Mouse (Mus musculus): ENCODE results near the gene Bmt2. TPM values are rescaled to one million over a fixed set of nuclear protein-coding genes. Genes with fewer than 3 reads are reported as not detected.

The Bmt2 gene
- polyA plus RNA-seq, 1 experiment: 1.9 TPM

DNA sequence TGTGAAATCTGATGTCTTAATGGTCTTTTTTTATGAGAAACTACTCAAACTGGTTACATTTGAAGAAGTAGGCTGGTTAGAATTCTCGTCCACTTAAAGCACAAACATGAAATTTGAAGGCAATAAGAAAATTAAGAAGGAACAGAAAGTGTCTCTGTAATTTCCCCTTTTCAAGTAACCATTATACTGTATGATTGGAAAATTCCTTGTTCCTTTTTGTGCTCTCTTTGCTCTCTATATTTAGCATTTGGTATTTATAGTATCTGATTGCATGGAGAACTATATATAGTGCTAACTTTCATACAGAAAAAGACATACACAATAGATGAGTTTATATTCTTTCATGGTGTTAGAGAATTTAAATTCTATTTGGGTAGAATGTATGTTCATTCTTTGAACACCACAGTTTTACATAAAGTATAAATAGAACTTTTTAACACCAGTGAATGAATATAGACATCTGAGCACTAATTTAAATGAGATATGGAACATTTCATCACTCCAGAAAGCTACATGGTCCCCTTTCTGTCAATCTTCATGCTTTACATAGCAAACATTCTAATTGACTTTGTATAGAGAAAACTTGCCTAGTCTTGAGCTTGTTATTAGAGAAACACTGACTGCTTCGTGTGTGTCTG, 14.0 kb upstream of the Bmt2 start:
- Histone ChIP-seq H3K79me3 (ENCODE audit: low read depth) (no peaks in the 10 kb centered on the region), H3ac (ENCODE audit: control insufficient read depth, insufficient read length, low read depth) (no peak overlapping the region), H3K27me3 (ENCODE audit: control insufficient read depth, insufficient read depth, insufficient read length) (no peaks in the 10 kb centered on the region), H3K36me3 (ENCODE audit: control insufficient read depth, insufficient read depth) (no peaks in the 10 kb centered on the region), H3K79me2 (ENCODE audit: control insufficient read depth, insufficient read depth) (no peaks in the 10 kb centered on the region), H3K4me3 (ENCODE audit: insufficient read depth, poor library complexity, severe bottlenecking) (no peak overlapping the region)
- TF ChIP-seq MYOD1 (IDR thresholded peaks at IDR 0.05; ENCODE audit: control insufficient read depth, insufficient read length, low read depth) (no peak), MYOG (IDR thresholded peaks at IDR 0.05; ENCODE audit: control insufficient read depth, extremely low read depth, insufficient read length) (no peak), FOSL1 (IDR thresholded peaks at IDR 0.05; ENCODE audit: insufficient read depth, low read length, poor library complexity, severe bottlenecking) (no peak), USF1 (IDR thresholded peaks at IDR 0.05; ENCODE audit: low read depth) (no peak), CEBPB (IDR thresholded peaks at IDR 0.05; ENCODE audit: low read depth) (no peak), CTCF (IDR thresholded peaks at IDR 0.05; ENCODE audit: control insufficient read depth, insufficient read depth, insufficient read length) (no peak), MAX (IDR thresholded peaks at IDR 0.05) (no peak)

DNA sequence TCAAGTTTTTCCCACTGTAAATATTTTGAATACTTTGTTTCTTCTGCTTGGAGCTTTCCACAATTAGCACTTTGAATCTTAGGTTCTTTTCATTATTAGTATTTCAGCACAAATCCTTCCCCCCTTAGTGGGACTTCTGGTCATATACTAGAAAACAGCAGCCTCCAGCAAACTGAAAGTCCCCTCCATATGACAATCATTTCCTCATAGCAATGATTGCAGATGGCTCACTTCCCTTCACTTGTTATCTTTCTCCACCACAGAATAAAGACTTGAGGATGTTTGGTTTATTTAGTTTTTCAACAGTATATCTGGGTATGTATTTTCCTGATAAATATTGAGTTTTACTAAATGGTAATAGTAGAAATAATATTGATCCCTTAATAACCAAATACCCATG, 12.6 kb upstream of the Bmt2 start:
- no peak overlapping the region for H3K4me3 ChIP-seq (ENCODE audit: insufficient read depth, poor library complexity, severe bottlenecking)
- H3K79me3 ChIP-seq (ENCODE audit: low read depth): no peaks in the 10 kb centered on the region
- TF ChIP-seq MYOD1 (IDR thresholded peaks at IDR 0.05; ENCODE audit: control insufficient read depth, insufficient read length, low read depth) (no peak), MAX (IDR thresholded peaks at IDR 0.05) (no peak), USF1 (IDR thresholded peaks at IDR 0.05; ENCODE audit: low read depth) (no peak), CEBPB (IDR thresholded peaks at IDR 0.05; ENCODE audit: low read depth) (no peak), FOSL1 (IDR thresholded peaks at IDR 0.05; ENCODE audit: insufficient read depth, low read length, poor library complexity, severe bottlenecking) (no peak)
- H3ac ChIP-seq (ENCODE audit: control insufficient read depth, insufficient read length, low read depth): no peak overlapping the region
- H3K79me2 ChIP-seq (ENCODE audit: control insufficient read depth, insufficient read depth): no peaks in the 10 kb centered on the region
- H3K27me3 ChIP-seq (ENCODE audit: control insufficient read depth, insufficient read depth, insufficient read length): no peaks in the 10 kb centered on the region
- H3K36me3 ChIP-seq (ENCODE audit: control insufficient read depth, insufficient read depth): no peaks in the 10 kb centered on the region

DNA sequence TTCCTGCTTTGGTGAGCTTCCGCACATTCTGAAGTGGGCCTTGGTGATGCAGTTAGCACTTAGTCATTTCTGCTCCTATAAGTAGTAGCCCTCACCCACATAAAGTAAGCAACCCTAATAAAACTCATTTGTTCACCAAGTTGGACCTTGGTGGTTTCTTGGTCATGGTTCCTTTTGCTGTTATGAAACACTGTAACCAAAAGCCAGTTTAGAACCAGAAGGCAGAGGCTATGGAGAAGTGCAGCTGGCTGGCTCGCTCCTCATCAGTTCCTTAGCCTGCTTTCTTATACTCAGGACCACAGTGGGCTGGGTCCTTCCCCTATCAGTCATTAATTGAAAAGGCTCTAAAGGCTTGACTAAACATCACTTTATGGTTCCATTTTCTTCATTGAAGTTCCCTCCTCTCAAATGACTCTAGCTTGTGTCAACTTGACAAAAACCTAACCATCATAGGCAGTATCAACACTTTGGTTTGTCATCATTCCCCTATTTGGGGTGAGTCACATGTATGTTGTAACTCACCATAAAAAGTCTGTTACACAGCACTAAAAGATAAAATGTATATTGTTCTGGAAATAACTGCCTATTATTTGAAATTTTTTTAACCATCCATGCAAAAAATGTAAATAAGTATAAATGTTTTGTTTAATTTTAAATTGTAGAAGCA, 6.3 kb upstream of the Bmt2 start:
- H3K79me2 ChIP-seq (ENCODE audit: control insufficient read depth, insufficient read depth): no peaks in the 10 kb centered on the region
- TF ChIP-seq FOSL1 (IDR thresholded peaks at IDR 0.05; ENCODE audit: insufficient read depth, low read length, poor library complexity, severe bottlenecking) (no peak), CTCF (IDR thresholded peaks at IDR 0.05; ENCODE audit: control insufficient read depth, insufficient read depth, insufficient read length) (no peak), MAX (IDR thresholded peaks at IDR 0.05) (no peak), CEBPB (IDR thresholded peaks at IDR 0.05; ENCODE audit: low read depth) (no peak), USF1 (IDR thresholded peaks at IDR 0.05; ENCODE audit: low read depth) (no peak), MYOD1 (IDR thresholded peaks at IDR 0.05; ENCODE audit: control insufficient read depth, insufficient read length, low read depth) (no peak), MYOG (IDR thresholded peaks at IDR 0.05; ENCODE audit: control insufficient read depth, extremely low read depth, insufficient read length) (no peak)
- H3K27me3 ChIP-seq (ENCODE audit: control insufficient read depth, insufficient read depth, insufficient read length): no peaks in the 10 kb centered on the region
- no peak overlapping the region for H3ac ChIP-seq (ENCODE audit: control insufficient read depth, insufficient read length, low read depth)
- H3K36me3 ChIP-seq (ENCODE audit: control insufficient read depth, insufficient read depth): no peaks in the 10 kb centered on the region
- H3K4me3 ChIP-seq (ENCODE audit: insufficient read depth, poor library complexity, severe bottlenecking): no peak overlapping the region
- H3K79me3 ChIP-seq (ENCODE audit: low read depth): no peaks in the 10 kb centered on the region

DNA sequence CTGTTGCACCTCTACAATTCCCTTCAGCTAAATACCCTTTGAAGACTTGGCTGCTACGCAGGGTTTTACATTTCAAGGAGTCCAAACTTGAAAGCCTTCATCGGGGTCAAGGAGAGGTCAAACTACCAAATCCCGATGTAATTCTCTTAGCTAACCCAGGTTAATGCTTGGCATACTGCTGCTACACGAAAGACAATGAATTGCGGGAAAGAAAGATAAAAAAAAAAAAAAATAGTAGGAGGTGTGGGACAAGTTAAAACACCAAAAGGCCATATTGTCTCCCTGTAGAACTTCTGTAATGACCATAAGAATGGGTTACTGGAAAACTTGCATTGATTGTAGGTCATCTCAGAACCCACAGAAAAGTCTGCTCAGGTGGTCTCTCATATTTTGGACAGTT, 583 bp upstream of the Bmt2 start:
- no peaks in the 10 kb centered on the region for H3K36me3 ChIP-seq (ENCODE audit: control insufficient read depth, insufficient read depth)
- peaks cover 24% of the 10 kb centered on the region for H3K79me3 ChIP-seq (ENCODE audit: low read depth)
- no peak overlapping the region for H3ac ChIP-seq (ENCODE audit: control insufficient read depth, insufficient read length, low read depth)
- H3K4me3 ChIP-seq (ENCODE audit: insufficient read depth, poor library complexity, severe bottlenecking): no peak overlapping the region
- H3K27me3 ChIP-seq (ENCODE audit: control insufficient read depth, insufficient read depth, insufficient read length): no peaks in the 10 kb centered on the region
- peaks cover 41% of the 10 kb centered on the region for H3K79me2 ChIP-seq (ENCODE audit: control insufficient read depth, insufficient read depth)
- no peak for TF ChIP-seq FOSL1 (IDR thresholded peaks at IDR 0.05; ENCODE audit: insufficient read depth, low read length, poor library complexity, severe bottlenecking)
- no peak for TF ChIP-seq MYOG (IDR thresholded peaks at IDR 0.05; ENCODE audit: control insufficient read depth, extremely low read depth, insufficient read length)
- no peak for TF ChIP-seq CTCF (IDR thresholded peaks at IDR 0.05; ENCODE audit: control insufficient read depth, insufficient read depth, insufficient read length)
- TF ChIP-seq MAX (IDR thresholded peaks at IDR 0.05): no peak
- no peak for TF ChIP-seq MYOD1 (IDR thresholded peaks at IDR 0.05; ENCODE audit: control insufficient read depth, insufficient read length, low read depth)

DNA sequence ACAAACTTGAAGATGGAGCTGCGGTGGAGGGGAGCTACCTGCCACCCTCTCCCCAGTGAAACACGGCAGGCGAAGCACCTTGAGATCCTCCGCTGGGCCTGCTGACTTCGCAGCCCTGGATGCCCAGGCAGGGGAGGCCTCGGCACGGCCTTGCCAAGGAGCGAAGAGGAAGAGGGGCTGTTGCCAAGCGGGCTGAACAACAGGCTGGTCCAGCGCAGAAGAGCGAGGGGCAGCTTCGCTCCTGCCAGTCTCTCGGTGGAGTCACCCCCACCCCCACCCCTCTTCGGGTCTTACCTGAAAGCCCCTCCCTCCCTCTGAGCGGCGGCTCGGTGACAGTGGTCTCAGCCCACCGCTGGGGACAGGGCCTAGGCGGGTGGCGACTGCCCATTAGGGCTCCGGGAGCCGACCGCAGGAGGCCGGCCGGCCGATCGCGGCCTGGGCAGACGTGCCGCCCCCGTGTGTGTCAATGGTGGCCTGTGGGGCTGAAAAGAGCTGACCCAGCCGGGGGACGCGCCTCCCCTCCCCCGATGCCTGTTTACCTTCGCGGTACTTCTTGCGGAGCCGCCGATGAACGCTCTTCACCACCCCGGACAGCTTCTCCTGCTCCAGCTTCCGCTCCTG, 515 bp downstream of the Bmt2 start:
- no peaks in the 10 kb centered on the region for H3K36me3 ChIP-seq (ENCODE audit: control insufficient read depth, insufficient read depth)
- peaks cover 52% of the 10 kb centered on the region for H3K79me2 ChIP-seq (ENCODE audit: control insufficient read depth, insufficient read depth)
- H3ac ChIP-seq (ENCODE audit: control insufficient read depth, insufficient read length, low read depth): peak overlapping the region; percentile 90
- H3K4me3 ChIP-seq (ENCODE audit: insufficient read depth, poor library complexity, severe bottlenecking): peak overlapping the region; percentile 63
- H3K27me3 ChIP-seq (ENCODE audit: control insufficient read depth, insufficient read depth, insufficient read length): no peaks in the 10 kb centered on the region
- H3K79me3 ChIP-seq (ENCODE audit: low read depth): peaks cover 27% of the 10 kb centered on the region
- TF ChIP-seq MAX (IDR thresholded peaks at IDR 0.05): no peak
- TF ChIP-seq MYOG (IDR thresholded peaks at IDR 0.05; ENCODE audit: control insufficient read depth, extremely low read depth, insufficient read length): no peak
- TF ChIP-seq USF1 (IDR thresholded peaks at IDR 0.05; ENCODE audit: low read depth): no peak
- no peak for TF ChIP-seq FOSL1 (IDR thresholded peaks at IDR 0.05; ENCODE audit: insufficient read depth, low read length, poor library complexity, severe bottlenecking)
- no peak for TF ChIP-seq MYOD1 (IDR thresholded peaks at IDR 0.05; ENCODE audit: control insufficient read depth, insufficient read length, low read depth)
- no peak for TF ChIP-seq CTCF (IDR thresholded peaks at IDR 0.05; ENCODE audit: control insufficient read depth, insufficient read depth, insufficient read length)
- no peak for TF ChIP-seq CEBPB (IDR thresholded peaks at IDR 0.05; ENCODE audit: low read depth)
